Mouse (Mus musculus) adrenal gland, postnatal 36 days (tissue): Measurements from ENCODE around the gene Lrsam1. TPM values are rescaled to one million over a fixed set of nuclear protein-coding genes. Genes with fewer than 3 reads are reported as not detected.

Experiments
- DNase-seq, 2 experiments: peaks; one replicate each; pipeline ENCODE4 v3.0.0; 2021; ENCODE audit warnings: mixed read lengths in 1 of 2
- total RNA-seq, 2 experiments: library from RNA; stranded (reverse); gene quantifications; 2 replicates each; pipeline ENCODE4 v1.2.3; 2021

Gene Lrsam1
- total RNA-seq, 2 experiments from 2014 or later: 18.4 to 27.1 TPM

- DNase-seq: no peak
Observed at GRCm38 (mm10) chr2:32926330-32927075, 34.9 kb downstream of the Lrsam1 start.

DNA sequence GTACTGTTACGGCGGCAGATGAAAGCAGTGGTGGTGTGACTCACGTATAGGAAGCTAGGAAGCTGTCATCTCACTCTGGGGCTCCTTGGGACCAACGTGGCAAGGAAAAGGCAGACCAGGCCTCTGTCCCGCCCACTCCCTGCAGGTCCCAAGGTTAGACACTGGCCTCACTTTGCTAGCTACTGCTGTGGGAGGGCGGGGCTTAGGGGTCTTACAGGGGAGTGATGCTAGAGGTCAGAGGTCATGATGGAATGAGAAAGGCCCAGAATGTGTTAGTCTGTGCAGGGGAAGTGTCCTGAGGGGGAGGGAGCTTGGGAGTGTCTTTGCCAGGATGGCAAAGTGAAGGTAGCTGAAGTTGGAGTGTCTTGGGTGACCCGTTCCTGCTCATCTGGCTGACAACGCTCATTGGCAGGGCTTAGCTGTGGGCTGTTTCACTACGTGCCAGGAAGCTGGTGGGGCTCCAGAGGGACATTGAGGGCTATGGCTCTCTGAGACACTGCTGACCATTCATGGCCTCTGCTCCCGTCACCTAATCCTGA lies 37.0 kb downstream of the Lrsam1 start:
- no peak for DNase-seq

DNA sequence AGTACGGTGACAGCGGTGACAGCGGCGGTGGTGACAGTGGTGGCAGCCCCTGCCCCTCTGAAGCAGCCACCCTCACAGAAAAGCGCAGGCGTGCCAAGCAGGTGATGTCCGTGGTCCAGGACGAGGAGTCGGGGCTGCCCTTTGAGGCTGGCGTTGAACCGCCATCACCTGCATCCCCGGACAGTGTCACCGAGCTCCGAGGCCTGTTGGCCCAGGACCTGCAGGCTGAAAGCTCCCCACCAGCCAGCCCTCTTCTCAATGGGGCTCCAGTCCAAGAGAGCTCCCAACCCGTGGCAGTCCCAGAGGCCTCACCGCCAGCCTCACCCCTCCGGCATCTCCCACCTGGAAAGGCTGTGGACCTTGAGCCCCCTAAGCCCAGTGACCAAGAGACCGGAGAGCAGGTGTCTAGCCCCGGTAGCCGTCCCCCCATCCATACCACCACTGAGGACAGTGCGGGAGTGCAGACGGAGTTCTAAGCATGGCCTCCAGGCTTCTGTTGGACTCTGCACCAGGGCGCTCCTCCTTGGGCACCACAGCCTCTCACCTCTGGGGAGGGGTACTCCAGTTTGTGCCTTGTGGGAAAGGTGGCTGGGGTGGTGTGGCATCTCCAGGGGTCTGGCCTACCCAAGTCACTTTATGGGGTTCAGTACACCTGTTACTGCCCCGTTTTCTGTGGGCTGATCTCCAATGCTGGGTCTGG lies 37.7 kb downstream of the Lrsam1 start:
- no peak for DNase-seq

GRCm38 (mm10) chr2:32922564-32922963 lies 38.9 kb downstream of the Lrsam1 start:
- no peak for DNase-seq

DNA sequence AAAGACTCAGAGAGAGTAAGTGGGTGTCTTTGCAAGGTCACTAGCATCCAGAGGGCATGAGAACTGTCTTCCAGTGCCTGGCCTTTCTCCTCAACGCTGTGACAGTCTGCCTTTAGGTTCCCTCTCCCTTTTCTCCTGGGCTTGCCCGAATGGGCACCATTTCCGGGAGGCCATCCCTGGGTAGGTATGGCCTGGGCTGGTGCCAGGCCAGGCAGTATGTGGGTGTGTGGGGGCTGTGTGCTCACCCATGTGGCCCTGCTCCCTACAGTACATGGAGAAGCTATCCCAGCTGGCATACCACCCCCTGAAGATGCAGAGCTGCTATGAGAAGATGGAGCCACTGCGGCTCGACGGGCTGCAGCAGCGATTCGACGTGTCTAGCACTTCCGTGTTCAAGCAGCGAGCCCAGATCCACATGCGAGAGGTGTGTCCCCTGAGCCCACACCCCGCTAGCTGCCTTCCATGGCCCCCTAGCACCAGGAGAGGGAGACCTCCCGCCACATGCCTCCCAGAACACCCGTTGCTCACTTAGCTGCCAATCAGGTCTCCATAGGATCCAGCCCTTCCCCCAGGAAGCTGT lies 39.5 kb downstream of the Lrsam1 start:
- DNase-seq: no peak

GRCm38 (mm10) chr2:32921235-32921634 lies 40.2 kb downstream of the Lrsam1 start:
- no peak for DNase-seq

DNA sequence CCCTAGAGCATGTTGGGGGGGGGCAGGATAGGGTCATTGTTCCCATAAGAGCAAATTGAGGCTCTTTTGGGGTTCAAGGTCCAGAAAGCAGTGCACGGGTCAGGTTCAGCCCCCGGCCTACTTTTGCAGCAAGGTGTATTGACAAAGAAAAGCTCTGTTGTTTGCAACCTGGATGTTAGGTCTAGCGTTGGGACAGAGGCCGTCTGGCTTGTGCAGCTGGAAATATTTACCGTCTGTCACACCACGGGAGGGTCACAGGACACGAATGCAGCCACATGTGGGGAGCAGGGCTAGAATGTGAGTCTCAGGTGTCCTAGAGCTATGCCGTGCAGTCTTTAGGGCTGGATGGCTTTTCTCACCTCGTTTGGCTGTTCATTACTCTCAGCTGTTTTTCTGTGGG lies 43.0 kb downstream of the Lrsam1 start:
- DNase-seq: no peak

DNA sequence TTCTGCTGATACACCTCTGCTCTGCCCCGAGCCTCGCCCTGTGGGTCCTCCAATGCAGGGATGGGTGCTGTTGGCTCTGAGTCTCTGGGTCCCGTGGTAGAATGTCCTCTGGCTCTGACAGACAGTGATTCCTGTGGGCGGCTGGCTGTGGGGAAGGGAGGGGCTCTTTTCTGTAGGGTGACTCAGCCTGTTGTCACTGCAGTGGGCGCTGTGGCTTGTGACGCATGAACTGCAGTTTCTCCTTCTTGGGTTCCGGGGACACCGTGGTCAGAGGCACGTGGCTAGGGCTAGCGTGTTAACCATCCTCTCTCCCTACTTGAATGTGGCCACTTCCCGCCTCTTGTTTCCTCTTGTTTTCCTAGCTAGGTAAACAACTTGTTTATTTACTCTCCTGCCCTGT lies 43.9 kb downstream of the Lrsam1 start:
- DNase-seq: peak; percentile 77 to 78

DNA sequence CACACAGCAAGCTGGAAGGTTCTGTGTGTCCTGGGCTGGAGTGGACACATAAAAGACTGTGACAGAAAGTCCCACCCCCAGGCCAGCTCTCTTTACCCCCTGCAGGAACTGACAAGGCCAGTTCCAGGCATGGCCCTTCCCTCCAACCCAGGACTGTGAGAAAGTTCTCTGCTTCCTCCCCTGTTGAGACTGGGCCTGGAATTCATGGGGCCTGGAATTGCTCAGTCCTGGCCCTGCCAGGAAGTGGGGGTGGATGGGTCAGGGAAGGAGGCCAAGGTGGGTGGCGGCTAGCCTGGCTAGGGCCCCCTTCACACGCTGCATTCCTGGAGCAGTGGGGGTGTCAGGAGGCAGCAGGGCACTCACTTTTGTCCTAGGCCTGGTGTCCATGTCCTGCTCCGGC lies 46.5 kb downstream of the Lrsam1 start:
- peak; percentile 59 to 80 for DNase-seq

DNA sequence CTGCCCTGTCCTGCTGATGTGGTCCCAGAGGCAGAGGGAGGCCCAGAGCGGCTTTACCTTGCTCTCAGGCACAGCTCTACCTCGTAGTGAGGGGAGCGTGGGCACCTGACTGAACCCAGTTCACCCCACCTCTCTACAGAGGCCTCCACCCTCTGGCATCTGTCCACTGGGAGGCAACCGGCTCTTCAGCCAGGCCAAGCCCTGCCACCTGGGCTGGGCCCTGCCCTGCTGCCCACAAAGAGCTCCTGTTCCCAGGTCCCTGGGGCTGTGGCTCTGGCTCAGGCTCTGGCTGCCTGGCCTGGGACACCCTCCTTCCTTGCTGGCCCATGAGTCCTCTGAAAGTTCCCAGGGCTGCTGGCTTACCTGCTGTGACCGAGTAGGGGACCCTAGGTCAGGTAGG lies 47.1 kb downstream of the Lrsam1 start:
- peak in 1 of 2 experiments; percentile 37 for DNase-seq

- peak; percentile 82 to 85 for DNase-seq
Observed at GRCm38 (mm10) chr2:32912210-32912804, 49.1 kb downstream of the Lrsam1 start.

- DNase-seq: no peak
Observed at GRCm38 (mm10) chr2:32911639-32912182, 49.7 kb downstream of the Lrsam1 start.

DNA sequence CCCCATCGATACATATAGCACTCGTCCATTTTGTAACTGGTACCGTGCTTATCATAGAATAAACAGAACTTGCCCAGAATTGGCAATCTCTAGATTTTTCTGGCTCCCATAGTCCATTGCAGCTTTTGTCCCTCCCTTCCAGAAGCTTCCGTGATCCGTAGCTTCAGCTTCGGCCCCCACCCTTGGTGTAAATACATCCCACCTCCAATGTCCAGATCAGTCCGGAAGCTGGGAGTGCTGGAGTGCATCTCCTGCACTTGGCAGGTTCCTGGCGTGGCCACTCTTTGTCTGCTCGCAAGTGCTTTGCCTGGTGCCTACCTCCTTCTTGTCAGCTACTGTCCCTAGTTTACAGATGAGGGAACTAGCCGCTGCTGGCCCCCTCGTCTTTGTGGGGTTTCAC lies 52.6 kb downstream of the Lrsam1 start:
- DNase-seq: no peak

DNA sequence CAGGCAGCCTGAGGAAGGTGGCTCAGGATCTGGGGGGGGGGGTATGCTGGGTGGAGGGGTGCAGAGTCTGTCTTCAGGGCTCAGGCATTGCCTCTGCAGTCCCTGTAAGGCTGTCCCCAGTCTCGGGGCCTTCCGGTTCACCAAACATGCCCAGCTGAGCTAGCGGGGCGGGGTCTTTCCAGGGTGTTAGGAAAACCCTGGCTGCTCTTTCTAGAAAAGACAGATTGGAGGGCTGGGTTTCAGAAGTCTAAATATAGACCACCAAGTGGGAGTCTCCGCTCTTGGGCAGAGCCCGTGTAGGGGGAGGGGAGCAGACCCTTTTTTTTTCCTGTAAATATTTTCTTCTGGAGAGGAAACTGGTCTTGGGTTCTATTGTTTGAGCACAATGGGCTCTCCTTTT lies 53.1 kb downstream of the Lrsam1 start:
- DNase-seq: peak; percentile 40 to 55

GRCm38 (mm10) chr2:32907442-32907841 lies 54.0 kb downstream of the Lrsam1 start:
- DNase-seq: no peak

- no peak for DNase-seq
Observed at GRCm38 (mm10) chr2:32905297-32905696, 56.1 kb downstream of the Lrsam1 start.

DNA sequence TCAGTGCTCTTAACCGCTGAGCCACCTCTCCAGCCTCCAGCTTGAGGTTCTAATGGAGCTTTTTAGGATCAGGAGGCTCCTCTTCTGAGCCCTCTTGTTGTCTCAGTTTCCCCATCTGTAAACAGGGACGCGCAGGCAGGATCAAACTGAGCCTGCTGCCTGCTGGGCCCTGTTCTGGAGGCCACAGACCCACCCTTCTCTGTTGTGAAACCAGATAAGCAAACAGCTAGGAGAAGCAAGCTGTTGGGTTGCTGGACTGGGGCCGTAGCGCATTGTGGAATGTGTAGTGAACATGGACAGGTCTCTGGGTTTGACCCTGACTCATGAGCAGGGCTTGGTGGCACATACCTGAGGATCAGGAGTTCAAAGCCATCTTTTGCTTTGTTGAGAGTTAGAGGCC lies 56.8 kb downstream of the Lrsam1 start:
- no peak for DNase-seq

DNA sequence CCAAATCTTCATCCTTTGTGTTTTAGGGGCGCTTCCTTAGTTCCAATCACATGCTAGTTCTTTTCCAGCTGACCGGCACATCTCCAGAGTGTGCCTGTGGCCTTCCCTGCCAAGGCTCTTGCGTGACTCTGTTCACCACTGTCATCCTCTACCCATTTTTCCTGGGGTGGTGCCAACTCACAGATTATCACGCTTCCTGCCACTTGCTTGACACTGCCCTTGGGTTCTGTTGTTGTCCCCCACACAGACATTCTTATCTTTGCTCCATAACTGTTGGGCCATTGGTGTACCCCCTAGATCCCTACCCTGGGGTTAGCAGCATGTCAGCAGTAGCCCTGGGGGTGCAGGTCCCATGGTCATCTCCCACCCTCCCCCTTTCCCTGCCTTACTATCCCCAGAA lies 57.9 kb downstream of the Lrsam1 start:
- peak in 1 of 2 experiments; percentile 40 for DNase-seq

- DNase-seq: no peak
Observed at GRCm38 (mm10) chr2:32902126-32902525, 59.3 kb downstream of the Lrsam1 start.

- DNase-seq: no peak
Observed at GRCm38 (mm10) chr2:32898983-32899382, 62.4 kb downstream of the Lrsam1 start.

- DNase-seq: no peak
Observed at GRCm38 (mm10) chr2:32896507-32897147, 64.8 kb downstream of the Lrsam1 start.

- no peak for DNase-seq
Observed at GRCm38 (mm10) chr2:32895606-32896106, 65.8 kb downstream of the Lrsam1 start.
